Mouse (Mus musculus) limb, embryonic 14.5 days (tissue): ENCODE measurements around the gene St3gal3. TPM values are rescaled to one million over a fixed set of nuclear protein-coding genes. Genes with fewer than 3 reads are reported as not detected.

Experiments
- ATAC-seq: fragments of 200-750 bp; cut with Nextera tagmentation; 2 replicates; pipeline ENCODE4 v1.8.0; 2017; ENCODE audit warnings: low read depth, moderate number of reproducible peaks, moderate TSS enrichment; ENCODE audit not compliant: low FRiP score
- DNase-seq: peaks from one replicate; pipeline ENCODE4 v3.0.0-alpha.2; 2015; ENCODE audit warnings: low spot score
- H3K27ac ChIP-seq: fragments of 300-500 bp; sonication (generic); replicated peaks from 2 replicates; pipeline ENCODE4 v1.5.1; 2014; ENCODE audit warnings: low read depth, mild to moderate bottlenecking, low read length, moderate library complexity, mixed read lengths
- H3K27me3 ChIP-seq: fragments of 300-500 bp; sonication (generic); 2 replicates; pipeline ENCODE4 v1.6.1; 2014; ENCODE audit warnings: low read length, mixed read lengths; ENCODE audit not compliant: control insufficient read depth, insufficient read depth
- H3K36me3 ChIP-seq: fragments of 300-500 bp; sonication (generic); 2 replicates; pipeline ENCODE4 v1.6.1; 2014; ENCODE audit warnings: mild to moderate bottlenecking, low read length, moderate library complexity, mixed read lengths; ENCODE audit not compliant: control insufficient read depth, insufficient read depth
- H3K4me1 ChIP-seq: fragments of 300-500 bp; sonication (generic); 2 replicates; pipeline ENCODE4 v1.6.1; 2014; ENCODE audit warnings: antibody characterized with exemption, low read length, mixed read lengths; ENCODE audit not compliant: control insufficient read depth, insufficient read depth
- H3K4me2 ChIP-seq: fragments of 300-500 bp; sonication (generic); replicated peaks from 2 replicates; pipeline ENCODE4 v1.6.1; 2014; ENCODE audit warnings: low read depth, mild to moderate bottlenecking, low read length, moderate library complexity; ENCODE audit not compliant: severe bottlenecking
- H3K4me3 ChIP-seq: fragments of 300-500 bp; sonication (generic); replicated peaks from 2 replicates; pipeline ENCODE4 v1.5.1; 2014; ENCODE audit warnings: low read length
- H3K9ac ChIP-seq: fragments of 300-500 bp; sonication (generic); 2 replicates; pipeline ENCODE4 v1.6.1; 2014; ENCODE audit warnings: mild to moderate bottlenecking, low read depth, low read length, moderate library complexity; ENCODE audit not compliant: severe bottlenecking
- H3K9me3 ChIP-seq: fragments of 300-500 bp; sonication (generic); 2 replicates; pipeline ENCODE4 v1.6.1; 2016; ENCODE audit warnings: low read length; ENCODE audit not compliant: control insufficient read depth
- POLR2A ChIP-seq: fragments of 200-500 bp; IDR thresholded peaks from 2 replicates; pipeline ENCODE4 v1.8.0; 2012; ENCODE audit warnings: inconsistent platforms, mild to moderate bottlenecking, moderate library complexity, borderline replicate concordance; ENCODE audit not compliant: insufficient read depth, insufficient read length; ENCODE audit errors: extremely low read depth
- WGBS: fragments of 180-500 bp; shearing (Covaris S2); extraction: QIAGEN DNeasy Blood & Tissue Kit; methylation state at CpG from one replicate; pipeline ENCODE4 v1.1.7; 2014; 5-methylcytosine and 5-hydroxymethylcytosine counted together
- polyA plus RNA-seq, 2 experiments: library from polyadenylated mRNA; depleted of rRNA in 1 of 2; stranded (reverse) in 1 of 2; unstranded in 1 of 2; fragments of >200 nt; fragmentation: Nextera tagmentation in 1 of 2; extraction: Ambion mirVana in 1 of 2; gene quantifications; 2 replicates each; pipeline versions ENCODE4 v1.2.1 to v1.2.3; 2012 to 2014

Gene St3gal3
- polyA plus RNA-seq, 2 experiments = 5.4 to 26.1 TPM

DNA sequence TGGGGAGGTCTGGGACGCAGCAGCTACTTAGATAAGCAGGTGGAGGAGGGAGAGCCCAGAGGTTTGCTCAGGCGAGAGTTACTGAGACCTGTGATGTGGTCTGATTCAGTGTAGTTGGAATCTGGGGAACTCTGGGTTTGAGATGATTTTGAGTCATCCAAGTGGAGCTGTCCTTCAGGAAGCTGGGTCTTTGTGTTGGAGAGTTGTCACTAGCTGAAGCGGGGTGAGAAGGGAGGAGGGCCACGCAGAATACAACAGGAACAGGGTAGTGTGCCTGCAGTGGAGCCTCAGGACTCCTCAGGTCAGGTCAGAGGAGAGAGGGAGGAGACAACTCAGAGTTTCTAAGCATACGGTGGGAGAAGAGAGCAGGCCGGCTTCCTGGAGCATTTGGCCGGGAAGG is 134.8 kb downstream of the St3gal3 start:
- DNase-seq (no peak), ATAC-seq (no peak)
- H3K4me3 ChIP-seq = no peak overlapping the region
- TF ChIP-seq POLR2A = no peak
- H3K27ac ChIP-seq = no peak overlapping the region
- H3K4me2 ChIP-seq = no peak overlapping the region
- H3K27me3 ChIP-seq = no peaks in the 10 kb centered on the region
- H3K36me3 ChIP-seq = no peaks in the 10 kb centered on the region
- H3K9ac ChIP-seq = no peak overlapping the region
- no peaks in the 10 kb centered on the region for H3K9me3 ChIP-seq
- 49% methylated on average over 7 of the region's 7 CpGs for WGBS
- peaks cover 36% of the 10 kb centered on the region for H3K4me1 ChIP-seq

DNA sequence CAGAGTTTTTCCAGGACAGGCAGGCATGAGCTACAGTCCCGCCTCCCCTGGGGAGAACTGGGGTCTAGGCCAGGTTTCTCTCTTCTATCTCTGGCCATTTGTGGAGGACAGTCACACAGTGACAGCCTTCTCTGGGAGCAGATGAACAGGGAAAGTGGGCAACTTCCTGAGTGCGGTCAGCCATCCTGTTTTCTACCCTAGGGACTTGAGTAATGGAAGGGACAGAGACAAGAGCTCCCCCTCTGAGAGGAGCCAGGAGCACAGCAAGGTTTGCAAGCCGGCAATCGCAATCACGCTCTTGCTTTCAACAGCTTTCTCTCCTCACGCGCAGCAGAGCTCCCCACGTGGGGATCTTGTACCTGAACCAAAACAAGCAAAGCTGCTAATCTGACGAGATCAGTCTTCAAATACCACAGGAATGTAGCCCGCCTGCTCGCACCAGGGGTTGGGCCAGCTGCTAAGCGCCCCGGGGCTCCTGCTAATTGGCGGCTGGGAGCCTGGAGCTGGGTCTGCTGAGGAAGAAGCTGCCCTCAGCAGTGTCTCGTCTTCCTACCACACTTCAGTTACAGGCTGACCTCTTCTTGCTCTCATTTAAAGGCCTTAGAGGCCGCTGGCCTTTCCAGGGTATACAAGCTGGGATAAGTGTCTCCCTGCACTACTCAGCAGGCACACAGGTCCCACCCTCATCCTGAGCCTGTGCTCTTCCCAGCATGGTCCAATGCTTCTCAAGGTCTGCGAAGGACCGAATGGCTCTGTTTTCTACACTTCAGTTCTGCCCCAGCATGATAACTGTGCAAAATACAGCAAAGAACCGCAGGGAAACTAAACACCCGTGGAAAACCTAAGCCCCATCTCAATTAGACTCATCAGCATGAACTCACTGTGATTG is 137.1 kb downstream of the St3gal3 start:
- ATAC-seq (peak; percentile 60), DNase-seq (peak; percentile 79)
- H3K9me3 ChIP-seq = no peaks in the 10 kb centered on the region
- H3K9ac ChIP-seq = no peak overlapping the region
- H3K27me3 ChIP-seq = no peaks in the 10 kb centered on the region
- no peak overlapping the region for H3K4me3 ChIP-seq
- H3K36me3 ChIP-seq = no peaks in the 10 kb centered on the region
- 11% methylated on average over 20 of the region's 20 CpGs for WGBS
- H3K27ac ChIP-seq = no peak overlapping the region
- H3K4me1 ChIP-seq = peaks cover 36% of the 10 kb centered on the region
- TF ChIP-seq POLR2A = no peak
- H3K4me2 ChIP-seq = peak overlapping the region; percentile 27

DNA sequence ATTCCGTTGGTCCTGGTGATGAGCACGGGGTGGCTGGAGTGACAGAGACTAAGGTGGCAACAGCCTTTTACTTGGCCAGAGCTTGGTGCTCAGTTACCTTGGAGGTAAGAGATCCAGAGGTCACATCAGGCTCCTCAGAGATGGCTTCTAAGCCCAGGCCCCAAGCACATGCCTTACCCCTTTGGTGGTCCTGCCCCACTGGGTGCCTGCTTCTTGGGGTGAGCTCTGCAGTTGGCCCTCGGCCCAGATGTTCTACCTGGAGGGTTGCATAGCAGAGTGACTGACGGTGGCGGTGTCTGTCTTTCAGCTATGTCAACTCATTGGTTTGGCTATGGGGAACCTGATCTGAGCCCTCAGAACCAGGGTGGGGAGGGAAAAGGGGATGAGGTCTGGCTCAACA is 138.0 kb downstream of the St3gal3 start:
- WGBS = 65% methylated on average over 5 of the region's 5 CpGs
- Histone ChIP-seq H3K36me3 (no peaks in the 10 kb centered on the region), H3K27ac (no peak overlapping the region), H3K4me1 (peaks cover 36% of the 10 kb centered on the region), H3K4me2 (no peak overlapping the region), H3K27me3 (no peaks in the 10 kb centered on the region), H3K4me3 (no peak overlapping the region), H3K9ac (no peak overlapping the region), H3K9me3 (no peaks in the 10 kb centered on the region)
- DNase-seq (no peak), ATAC-seq (no peak)
- TF ChIP-seq POLR2A = no peak

DNA sequence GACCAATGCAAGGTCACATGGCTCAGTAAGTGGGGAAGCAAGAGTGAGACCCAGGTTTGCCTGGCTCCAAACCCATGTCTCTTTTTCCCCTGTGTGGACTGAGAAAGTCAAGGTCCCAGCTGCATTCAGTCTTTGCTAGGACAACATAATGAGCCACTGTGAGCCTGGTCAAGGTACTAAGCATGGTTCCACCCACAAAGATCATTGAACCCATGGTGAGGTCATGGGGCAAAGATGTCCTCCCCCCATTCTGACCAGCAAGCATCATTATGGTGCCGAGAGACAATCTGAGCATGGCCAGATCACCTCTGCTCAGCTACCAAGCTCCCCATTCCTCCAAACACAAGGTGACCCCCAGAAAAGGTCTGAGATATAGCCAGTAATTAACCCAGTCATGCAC is 139.3 kb downstream of the St3gal3 start:
- Histone ChIP-seq H3K27me3 (no peaks in the 10 kb centered on the region), H3K9ac (no peak overlapping the region), H3K36me3 (no peaks in the 10 kb centered on the region), H3K9me3 (no peaks in the 10 kb centered on the region), H3K4me2 (no peak overlapping the region), H3K4me1 (peaks cover 25% of the 10 kb centered on the region), H3K27ac (no peak overlapping the region), H3K4me3 (no peak overlapping the region)
- ATAC-seq = no peak
- TF ChIP-seq POLR2A = no peak
- no peak for DNase-seq
- 90% methylated on average over 1 of the region's 1 CpGs for WGBS

DNA sequence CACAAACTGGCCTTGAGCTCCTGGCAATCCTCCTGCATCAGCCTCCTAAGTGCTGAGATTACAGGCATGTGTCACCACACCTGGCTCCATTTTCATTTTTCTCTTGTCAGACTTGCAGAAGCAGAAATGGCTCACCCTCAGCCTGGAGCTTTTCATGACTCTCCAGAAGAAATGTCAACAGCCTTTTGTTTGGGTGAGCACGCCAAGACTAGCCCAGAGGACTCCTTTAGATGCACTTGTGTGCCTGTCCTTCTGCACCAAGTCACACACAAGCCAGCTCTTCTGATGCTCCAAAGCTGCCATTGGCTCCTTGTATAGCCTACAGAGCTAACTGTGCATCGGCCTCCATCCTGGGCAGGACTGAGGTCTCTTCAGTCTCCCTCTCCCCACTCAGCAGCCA is 141.3 kb downstream of the St3gal3 start:
- Histone ChIP-seq H3K9ac (no peak overlapping the region), H3K9me3 (no peaks in the 10 kb centered on the region), H3K27ac (no peak overlapping the region), H3K4me3 (no peak overlapping the region), H3K4me2 (no peak overlapping the region), H3K27me3 (no peaks in the 10 kb centered on the region), H3K36me3 (no peaks in the 10 kb centered on the region), H3K4me1 (peaks cover 20% of the 10 kb centered on the region)
- ATAC-seq (no peak), DNase-seq (no peak)
- WGBS = 87% methylated on average over 2 of the region's 2 CpGs
- TF ChIP-seq POLR2A = no peak
